Mouse (Mus musculus) heart, embryonic 16.5 days (tissue): ENCODE measurements around the gene Pcdh15. TPM values are rescaled to one million over a fixed set of nuclear protein-coding genes. Genes with fewer than 3 reads are reported as not detected.
A peak's percentile ranks its signal among the peaks of the same experiment; 100 is the strongest.

ENCODE experiments used
- ATAC-seq: fragments of 200-750 bp; cut with Nextera tagmentation; replicated peaks from 2 replicates; pipeline ENCODE4 v1.8.0; 2017; ENCODE audit warnings: moderate number of reproducible peaks; ENCODE audit not compliant: insufficient read depth, low FRiP score; ENCODE audit errors: extremely low read depth
- H3K27ac ChIP-seq: fragments of 300-500 bp; sonication (generic); 2 replicates; pipeline ENCODE4 v1.5.1; 2014; ENCODE audit warnings: mild to moderate bottlenecking, low read length, control low read depth, moderate library complexity
- H3K27me3 ChIP-seq: fragments of 300-500 bp; sonication (generic); 2 replicates; pipeline ENCODE4 v1.6.1; 2014; ENCODE audit warnings: low read length, mixed read lengths; ENCODE audit not compliant: control insufficient read depth, insufficient read depth
- H3K36me3 ChIP-seq: fragments of 300-500 bp; sonication (generic); 2 replicates; pipeline ENCODE4 v1.6.1; 2014; ENCODE audit not compliant: control insufficient read depth, insufficient read depth
- H3K4me1 ChIP-seq: fragments of 300-500 bp; sonication (generic); 2 replicates; pipeline ENCODE4 v1.6.1; 2014; ENCODE audit warnings: low read length, mixed read lengths; ENCODE audit not compliant: control insufficient read depth, insufficient read depth
- H3K4me2 ChIP-seq: fragments of 300-500 bp; sonication (generic); 2 replicates; pipeline ENCODE4 v1.6.1; 2014; ENCODE audit warnings: low read depth, mild to moderate bottlenecking, control low read depth, low read length
- H3K4me3 ChIP-seq: fragments of 300-500 bp; sonication (generic); 2 replicates; pipeline ENCODE4 v1.5.1; 2014; ENCODE audit warnings: mild to moderate bottlenecking, control low read depth, low read length
- H3K9ac ChIP-seq: fragments of 300-500 bp; sonication (generic); 2 replicates; pipeline ENCODE4 v1.6.1; 2014; ENCODE audit warnings: low read length, control low read depth
- H3K9me3 ChIP-seq: fragments of 300-500 bp; sonication (generic); replicated peaks from 2 replicates; pipeline ENCODE4 v1.6.1; 2016; ENCODE audit warnings: low read length; ENCODE audit not compliant: control insufficient read depth
- WGBS: fragments of 180-500 bp; shearing (Covaris S2); extraction: QIAGEN DNeasy Blood & Tissue Kit; methylation state at CpG from one replicate; pipeline ENCODE4 v1.1.7; 2014; 5-methylcytosine and 5-hydroxymethylcytosine counted together
- polyA plus RNA-seq: library from polyadenylated mRNA; unstranded; fragments of >200 nt; fragmentation: Nextera tagmentation; extraction: Ambion mirVana; gene quantifications from 2 replicates; pipeline ENCODE4 v1.2.1, GENCODE M21; 2015

Gene Pcdh15
- polyA plus RNA-seq, 1 experiment from 2014 or later, result 0.49 TPM

DNA sequence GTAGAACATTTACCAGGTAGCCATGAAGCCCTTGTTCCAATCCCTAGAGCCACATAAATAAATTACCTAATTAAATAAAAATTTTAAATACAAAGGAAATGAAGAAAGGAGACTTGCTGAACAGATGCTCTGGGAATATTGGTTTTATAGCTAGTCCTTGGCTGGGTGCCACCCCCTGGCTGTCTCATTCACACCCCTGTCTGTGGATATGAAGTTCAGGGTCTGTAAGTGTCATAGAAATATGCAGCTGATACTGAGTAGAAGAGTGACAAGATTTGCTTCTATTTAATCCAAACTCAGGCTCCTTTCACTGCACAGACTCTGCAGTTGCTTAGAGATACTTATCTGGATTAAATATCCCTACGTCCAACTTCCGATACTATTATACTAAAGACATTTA lies 1205.0 kb downstream of the Pcdh15 start:
- Histone ChIP-seq H3K9me3 (no peaks in the 10 kb centered on the region), H3K36me3 (no peaks in the 10 kb centered on the region), H3K9ac (no peak overlapping the region), H3K4me2 (no peak overlapping the region), H3K27me3 (no peaks in the 10 kb centered on the region), H3K4me1 (no peaks in the 10 kb centered on the region), H3K4me3 (no peak overlapping the region), H3K27ac (no peak overlapping the region)
- 41% methylated on average over 2 of the region's 2 CpGs for WGBS
- peak; percentile 63; the same call in 1 of the 2 replicates for ATAC-seq

DNA sequence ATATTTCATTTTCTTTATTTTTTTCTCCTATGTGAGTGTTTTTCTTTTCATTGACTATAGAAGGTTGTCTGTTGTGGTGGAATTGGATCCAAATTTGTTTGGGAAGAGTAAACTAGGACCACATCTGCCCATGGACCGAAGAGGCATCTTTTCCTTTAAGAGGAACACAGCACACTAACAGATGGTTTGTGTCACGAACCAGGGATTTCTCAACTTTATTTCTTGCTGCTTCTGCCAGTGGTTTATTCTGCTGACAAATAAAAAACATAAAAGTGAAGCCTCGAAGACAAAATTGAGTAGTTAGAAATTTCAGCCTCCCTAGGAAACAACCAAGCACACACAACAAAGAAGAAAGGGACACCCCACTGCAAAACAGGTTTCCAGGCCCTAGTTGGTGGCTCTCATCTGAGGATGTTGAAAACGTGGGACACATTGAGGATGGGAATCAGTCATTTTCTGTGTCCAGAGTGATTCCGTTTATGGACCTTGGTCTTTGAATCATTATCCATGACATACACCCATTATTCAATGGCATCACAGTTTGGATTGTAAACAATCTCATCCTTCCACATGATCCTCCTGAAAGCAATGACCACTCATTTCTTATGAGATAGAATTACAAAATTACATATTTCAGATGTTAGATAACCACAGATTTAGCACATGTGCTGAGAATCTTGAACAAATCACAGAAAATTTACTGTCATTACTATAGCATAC lies 1206.5 kb downstream of the Pcdh15 start:
- Histone ChIP-seq H3K36me3 (no peaks in the 10 kb centered on the region), H3K4me1 (no peaks in the 10 kb centered on the region), H3K9ac (no peak overlapping the region), H3K9me3 (no peaks in the 10 kb centered on the region), H3K4me3 (no peak overlapping the region), H3K27ac (no peak overlapping the region), H3K27me3 (no peaks in the 10 kb centered on the region), H3K4me2 (no peak overlapping the region)
- ATAC-seq, result no peak
- 64% methylated on average over 5 of the region's 5 CpGs for WGBS

DNA sequence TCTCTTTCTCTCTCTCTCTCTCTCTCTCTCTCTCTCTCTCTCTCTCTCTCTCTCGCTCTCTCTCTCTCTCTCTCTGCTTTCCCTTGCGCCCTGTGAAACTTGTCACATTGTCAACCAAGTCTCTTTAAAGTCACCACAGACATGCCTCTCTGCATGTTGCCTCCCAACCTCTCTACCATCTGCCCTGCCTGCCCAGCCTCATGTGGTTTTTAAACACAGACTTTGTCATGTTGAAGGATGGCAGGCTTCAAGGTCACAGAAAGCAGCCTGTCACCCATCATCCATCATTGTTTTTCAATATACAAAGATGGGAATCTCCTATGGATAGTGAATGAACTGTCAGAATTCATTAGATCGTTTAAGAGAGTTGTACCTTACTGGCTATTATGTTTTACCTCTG lies 1207.9 kb downstream of the Pcdh15 start:
- H3K27me3 ChIP-seq, result no peaks in the 10 kb centered on the region
- WGBS, result 77% methylated on average over 3 of the region's 3 CpGs

DNA sequence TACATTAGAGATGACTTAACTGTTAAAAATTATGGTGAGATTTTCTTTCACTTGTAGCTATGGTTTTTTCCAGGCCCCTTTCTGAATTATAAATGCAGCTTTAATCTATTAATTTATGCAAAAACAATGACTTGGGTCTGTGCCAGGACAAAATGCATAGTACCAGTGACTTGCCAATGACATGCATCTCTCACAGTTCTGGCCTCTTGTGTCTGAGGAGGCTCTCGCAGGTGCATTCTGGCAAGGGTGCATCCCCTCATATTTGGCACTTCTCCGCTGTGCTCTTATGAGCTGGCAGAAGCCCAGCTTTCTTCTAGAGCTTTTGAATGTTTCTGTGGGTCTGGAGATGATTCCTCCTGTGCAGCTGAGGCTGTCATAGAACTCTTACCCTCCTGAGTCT lies 1216.9 kb downstream of the Pcdh15 start:
- H3K9me3 ChIP-seq, result no peaks in the 10 kb centered on the region
- H3K4me2 ChIP-seq, result no peak overlapping the region
- no peak overlapping the region for H3K27ac ChIP-seq
- H3K4me1 ChIP-seq, result peaks cover 2% of the 10 kb centered on the region; the same call in 1 of the 2 replicates
- no peaks in the 10 kb centered on the region for H3K27me3 ChIP-seq
- no peak for ATAC-seq
- H3K4me3 ChIP-seq, result no peak overlapping the region
- WGBS, result 49% methylated on average over 2 of the region's 2 CpGs
- H3K36me3 ChIP-seq, result no peaks in the 10 kb centered on the region
- H3K9ac ChIP-seq, result no peak overlapping the region

More for the DNA sequence above, 1207.9 kb downstream of the Pcdh15 start:
- no peak for ATAC-seq
- no peak overlapping the region for H3K9ac ChIP-seq
- H3K4me3 ChIP-seq, result no peak overlapping the region
- H3K27ac ChIP-seq, result no peak overlapping the region
- no peaks in the 10 kb centered on the region for H3K36me3 ChIP-seq
- H3K4me1 ChIP-seq, result no peaks in the 10 kb centered on the region
- H3K4me2 ChIP-seq, result no peak overlapping the region
- no peaks in the 10 kb centered on the region for H3K9me3 ChIP-seq

DNA sequence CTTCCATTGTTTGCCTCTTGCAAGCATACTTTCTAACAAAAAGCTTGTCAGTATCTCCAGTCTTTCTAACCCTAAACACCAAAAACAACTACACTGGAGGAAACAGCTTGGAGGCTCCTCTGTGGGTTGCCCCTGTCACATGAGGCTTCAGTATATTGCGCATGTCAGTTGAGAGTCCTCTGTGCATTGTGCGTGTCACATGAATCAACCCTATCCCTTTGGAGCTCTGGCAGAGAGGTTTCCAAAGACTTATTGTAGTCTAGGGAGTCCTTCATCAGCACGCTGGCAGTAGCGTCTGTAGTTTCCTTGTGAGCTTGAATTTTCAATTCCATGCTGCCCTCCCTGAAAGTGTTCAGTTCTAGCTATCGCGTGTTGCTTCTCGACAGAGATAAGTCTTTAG lies 1236.3 kb downstream of the Pcdh15 start:
- H3K4me3 ChIP-seq, result no peak overlapping the region
- H3K27me3 ChIP-seq, result no peaks in the 10 kb centered on the region
- WGBS, result 87% methylated on average over 7 of the region's 7 CpGs
- no peak for ATAC-seq
- H3K9ac ChIP-seq, result no peak overlapping the region
- H3K27ac ChIP-seq, result no peak overlapping the region
- H3K36me3 ChIP-seq, result no peaks in the 10 kb centered on the region
- H3K9me3 ChIP-seq, result no peaks in the 10 kb centered on the region
- H3K4me2 ChIP-seq, result no peak overlapping the region
- H3K4me1 ChIP-seq, result no peaks in the 10 kb centered on the region

DNA sequence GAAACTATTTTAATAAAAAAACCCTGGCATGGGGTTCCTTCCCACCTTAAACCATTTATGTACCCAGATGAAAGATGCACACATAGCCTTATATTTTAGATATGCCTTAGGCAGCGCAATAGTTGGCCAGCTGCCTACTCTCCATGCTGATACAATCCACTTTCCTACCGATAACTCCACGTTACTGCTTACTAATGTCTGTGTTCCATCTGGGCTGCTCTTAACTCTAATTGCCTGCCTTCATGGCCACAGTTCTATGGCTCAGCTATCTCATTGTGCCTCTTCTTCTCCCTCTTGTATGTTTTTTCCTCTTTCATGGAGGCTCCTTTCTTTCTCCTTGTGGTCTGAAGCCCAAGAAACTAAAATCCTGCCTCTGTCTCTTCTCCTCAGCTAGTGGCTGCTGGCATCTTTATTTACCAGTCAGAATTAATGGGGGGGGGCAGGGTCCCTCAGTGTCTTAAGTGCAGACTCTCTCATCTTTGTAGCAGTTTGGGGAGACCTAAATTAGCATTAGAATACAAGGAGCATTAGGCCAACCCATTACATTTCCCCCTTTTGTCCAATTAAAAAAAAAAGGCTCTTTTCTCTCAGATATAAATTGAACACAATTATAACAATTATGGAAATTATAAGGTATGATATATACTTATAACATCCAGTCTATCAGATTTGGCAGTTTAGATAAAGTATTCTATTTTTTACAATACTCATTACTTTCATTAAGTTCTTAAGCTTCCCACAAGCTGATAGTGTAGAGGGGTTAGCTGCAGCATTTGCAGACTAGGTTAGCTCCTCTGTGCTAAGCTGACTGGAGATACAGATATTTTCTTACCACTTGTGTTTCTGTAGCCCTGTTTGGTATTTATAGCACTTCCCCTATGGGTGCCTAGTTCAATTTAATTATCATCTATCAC lies 1240.4 kb downstream of the Pcdh15 start:
- WGBS, result 41% methylated on average over 3 of the region's 3 CpGs

DNA sequence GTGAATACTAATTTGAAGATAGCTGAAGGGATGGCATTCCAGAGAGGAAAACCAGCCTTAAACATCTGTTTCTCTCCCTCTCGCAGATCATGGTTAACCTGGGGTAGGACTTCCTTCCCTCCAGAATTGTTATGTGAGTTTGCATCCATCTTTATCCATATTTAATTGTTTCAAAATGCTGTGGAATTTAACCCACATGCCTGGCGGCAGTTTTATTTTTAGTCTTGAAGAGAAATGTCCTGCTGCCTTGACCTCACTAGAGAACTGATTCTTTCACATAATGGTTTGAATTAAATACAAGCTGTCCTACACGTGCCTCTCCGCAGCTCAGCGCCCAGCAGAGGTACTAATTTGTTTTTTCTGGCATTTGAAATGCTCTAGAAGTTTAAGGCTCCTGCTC lies 1260.4 kb downstream of the Pcdh15 start:
- no peak for ATAC-seq
- Histone ChIP-seq H3K36me3 (no peaks in the 10 kb centered on the region), H3K27ac (no peak overlapping the region; the same call in 1 of the 2 replicates), H3K4me2 (no peak overlapping the region), H3K9me3 (no peaks in the 10 kb centered on the region), H3K9ac (no peak overlapping the region), H3K4me1 (peaks cover 5% of the 10 kb centered on the region), H3K4me3 (no peak overlapping the region), H3K27me3 (no peaks in the 10 kb centered on the region)
- 58% methylated on average over 5 of the region's 5 CpGs for WGBS

More for the DNA sequence above, 1240.4 kb downstream of the Pcdh15 start:
- Histone ChIP-seq H3K4me2 (no peak overlapping the region), H3K27me3 (no peaks in the 10 kb centered on the region), H3K36me3 (no peaks in the 10 kb centered on the region), H3K9me3 (no peaks in the 10 kb centered on the region), H3K4me1 (no peaks in the 10 kb centered on the region), H3K27ac (no peak overlapping the region), H3K9ac (no peak overlapping the region), H3K4me3 (no peak overlapping the region)
- no peak for ATAC-seq

DNA sequence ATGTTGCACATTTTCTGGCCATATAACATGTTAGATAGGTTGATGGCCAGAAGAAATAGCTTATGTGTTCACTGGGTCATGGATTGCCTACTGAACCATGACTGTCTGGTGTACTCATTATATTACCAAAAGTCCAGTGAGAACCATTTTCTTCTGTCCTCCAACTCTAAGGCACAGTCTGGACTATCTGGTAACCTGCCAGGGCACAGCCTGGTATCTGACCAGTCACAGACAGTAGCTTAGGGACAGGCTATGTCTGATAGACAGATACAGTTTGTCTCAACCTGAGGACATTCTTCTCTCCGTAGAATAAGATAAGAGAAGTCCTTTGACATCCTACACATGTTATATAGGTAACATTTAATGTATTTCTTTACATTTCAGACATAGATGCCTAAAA lies 1279.6 kb downstream of the Pcdh15 start:
- H3K4me2 ChIP-seq, result no peak overlapping the region
- H3K9me3 ChIP-seq, result no peaks in the 10 kb centered on the region
- no peaks in the 10 kb centered on the region for H3K27me3 ChIP-seq
- H3K4me3 ChIP-seq, result no peak overlapping the region
- no peaks in the 10 kb centered on the region for H3K36me3 ChIP-seq
- ATAC-seq, result no peak
- no peaks in the 10 kb centered on the region for H3K4me1 ChIP-seq
- no peak overlapping the region for H3K9ac ChIP-seq
- H3K27ac ChIP-seq, result no peak overlapping the region
- 70% methylated on average over 1 of the region's 1 CpGs for WGBS
